Mouse (Mus musculus) midbrain, embryonic 15.5 days (tissue): ENCODE results near the gene Pik3ap1. TPM values are rescaled to one million over a fixed set of nuclear protein-coding genes. Genes with fewer than 3 reads are reported as not detected.
A peak's percentile ranks its signal among the peaks of the same experiment; 100 is the strongest.

Experiments
- ATAC-seq: fragments of 200-750 bp; cut with Nextera tagmentation; replicated peaks from 2 replicates; pipeline ENCODE4 v1.8.0; 2017; ENCODE audit warnings: moderate TSS enrichment
- H3K27ac ChIP-seq: fragments of 300-500 bp; sonication (generic); 2 replicates; pipeline ENCODE4 v1.5.1; 2015; ENCODE audit warnings: mild to moderate bottlenecking, inconsistent platforms
- H3K27me3 ChIP-seq: fragments of 300-500 bp; sonication (generic); replicated peaks from 2 replicates; pipeline ENCODE4 v1.6.1; 2015; ENCODE audit warnings: inconsistent platforms
- H3K36me3 ChIP-seq: fragments of 300-500 bp; sonication (generic); replicated peaks from 2 replicates; pipeline ENCODE4 v1.6.1; 2015; ENCODE audit warnings: inconsistent platforms
- H3K4me1 ChIP-seq: fragments of 300-500 bp; sonication (generic); 2 replicates; pipeline ENCODE4 v1.6.1; 2015; ENCODE audit warnings: inconsistent platforms
- H3K4me2 ChIP-seq: fragments of 300-500 bp; sonication (generic); 2 replicates; pipeline ENCODE4 v1.6.1; 2015; ENCODE audit warnings: inconsistent platforms, mild to moderate bottlenecking, moderate library complexity
- H3K4me3 ChIP-seq: fragments of 300-500 bp; sonication (generic); 2 replicates; pipeline ENCODE4 v1.5.1; 2015; ENCODE audit warnings: mild to moderate bottlenecking, inconsistent platforms
- H3K9ac ChIP-seq: fragments of 300-500 bp; sonication (generic); 2 replicates; pipeline ENCODE4 v1.6.1; 2015; ENCODE audit warnings: mild to moderate bottlenecking, inconsistent platforms
- H3K9me3 ChIP-seq: fragments of 300-500 bp; sonication (generic); 2 replicates; pipeline ENCODE4 v1.6.1; 2016; ENCODE audit warnings: inconsistent platforms
- WGBS: fragments of 180-500 bp; shearing (Covaris S2); methylation state at CpG from one replicate; pipeline ENCODE4 v1.1.7; 2015; ENCODE audit warnings: mixed read lengths; 5-methylcytosine and 5-hydroxymethylcytosine counted together
- polyA plus RNA-seq: library from polyadenylated mRNA; unstranded; fragments of >200 nt; fragmentation: Nextera tagmentation; extraction: Ambion mirVana; gene quantifications from 2 replicates; pipeline ENCODE4 v1.2.1, GENCODE M21; 2015

Gene Pik3ap1
- polyA plus RNA-seq, 1 experiment from 2014 or later: 2.4 TPM

- Histone ChIP-seq H3K4me3 (no peak overlapping the region), H3K9ac (no peak overlapping the region), H3K4me2 (no peak overlapping the region), H3K9me3 (no peaks in the 10 kb centered on the region), H3K27ac (no peak overlapping the region), H3K4me1 (peaks cover 8% of the 10 kb centered on the region; the same call in 1 of the 2 replicates), H3K27me3 (no peaks in the 10 kb centered on the region), H3K36me3 (no peaks in the 10 kb centered on the region)
- 85% methylated on average over 7 of the region's 7 CpGs for WGBS
- ATAC-seq: no peak
Measured at GRCm38 (mm10) chr19:41287224-41287623, 97.7 kb downstream of the Pik3ap1 start.

GRCm38 (mm10) chr19:41284515-41284914 is 100.4 kb downstream of the Pik3ap1 start:
- Histone ChIP-seq H3K4me3 (no peak overlapping the region), H3K4me1 (peaks cover 8% of the 10 kb centered on the region; the same call in 1 of the 2 replicates), H3K36me3 (no peaks in the 10 kb centered on the region), H3K27me3 (no peaks in the 10 kb centered on the region), H3K9me3 (no peaks in the 10 kb centered on the region), H3K27ac (no peak overlapping the region), H3K4me2 (no peak overlapping the region), H3K9ac (no peak overlapping the region)
- 54% methylated on average over 6 of the region's 6 CpGs for WGBS
- ATAC-seq: no peak

- H3K4me1 ChIP-seq: peaks cover 8% of the 10 kb centered on the region; the same call in 1 of the 2 replicates
- H3K27me3 ChIP-seq: no peaks in the 10 kb centered on the region
- H3K27ac ChIP-seq: no peak overlapping the region
- no peak overlapping the region for H3K4me3 ChIP-seq
- no peaks in the 10 kb centered on the region for H3K9me3 ChIP-seq
- no peak overlapping the region for H3K9ac ChIP-seq
- ATAC-seq: no peak
- H3K4me2 ChIP-seq: no peak overlapping the region
- no peaks in the 10 kb centered on the region for H3K36me3 ChIP-seq
- WGBS: 83% methylated on average over 5 of the region's 5 CpGs
Measured at GRCm38 (mm10) chr19:41282718-41283117, 102.2 kb downstream of the Pik3ap1 start.

- Histone ChIP-seq H3K4me2 (no peak overlapping the region), H3K27me3 (no peaks in the 10 kb centered on the region), H3K36me3 (no peaks in the 10 kb centered on the region), H3K9me3 (no peaks in the 10 kb centered on the region), H3K4me3 (no peak overlapping the region), H3K4me1 (peaks cover 8% of the 10 kb centered on the region; the same call in 1 of the 2 replicates), H3K27ac (no peak overlapping the region), H3K9ac (no peak overlapping the region)
- WGBS: 87% methylated on average over 4 of the region's 4 CpGs
- no peak for ATAC-seq
Measured at GRCm38 (mm10) chr19:41282216-41282615, 102.7 kb downstream of the Pik3ap1 start.

GRCm38 (mm10) chr19:41279724-41280244 is 105.1 kb downstream of the Pik3ap1 start:
- H3K4me1 ChIP-seq: peaks cover 8% of the 10 kb centered on the region; the same call in 1 of the 2 replicates
- no peak overlapping the region for H3K27ac ChIP-seq
- no peaks in the 10 kb centered on the region for H3K9me3 ChIP-seq
- H3K4me3 ChIP-seq: no peak overlapping the region
- no peak overlapping the region for H3K4me2 ChIP-seq
- H3K9ac ChIP-seq: no peak overlapping the region
- no peak for ATAC-seq
- 61% methylated on average over 8 of the region's 8 CpGs for WGBS
- no peaks in the 10 kb centered on the region for H3K36me3 ChIP-seq
- no peaks in the 10 kb centered on the region for H3K27me3 ChIP-seq

- Histone ChIP-seq H3K4me3 (no peak overlapping the region), H3K4me2 (no peak overlapping the region), H3K36me3 (no peaks in the 10 kb centered on the region), H3K9me3 (no peaks in the 10 kb centered on the region), H3K9ac (no peak overlapping the region), H3K4me1 (0 out of 2 replicates have a peak, but pooled peaks cover 3% of the 10 kb centered on the region), H3K27ac (no peak overlapping the region), H3K27me3 (no peaks in the 10 kb centered on the region)
- ATAC-seq: no peak
- WGBS: 82% methylated on average over 7 of the region's 7 CpGs
Measured at GRCm38 (mm10) chr19:41278606-41279005, 106.3 kb downstream of the Pik3ap1 start.

GRCm38 (mm10) chr19:41275588-41275987 is 109.3 kb downstream of the Pik3ap1 start:
- Histone ChIP-seq H3K9me3 (no peaks in the 10 kb centered on the region), H3K4me1 (no peaks in the 10 kb centered on the region), H3K27me3 (no peaks in the 10 kb centered on the region), H3K27ac (no peak overlapping the region), H3K4me3 (no peak overlapping the region), H3K9ac (no peak overlapping the region), H3K36me3 (no peaks in the 10 kb centered on the region), H3K4me2 (no peak overlapping the region)
- WGBS: 53% methylated on average over 3 of the region's 3 CpGs
- ATAC-seq: no peak

- 63% methylated on average over 7 of the region's 7 CpGs for WGBS
Measured at GRCm38 (mm10) chr19:41270906-41271305, 114.0 kb downstream of the Pik3ap1 start.

GRCm38 (mm10) chr19:41270151-41270727 is 114.7 kb downstream of the Pik3ap1 start:
- no peak overlapping the region for H3K9ac ChIP-seq
- no peaks in the 10 kb centered on the region for H3K9me3 ChIP-seq
- no peak for ATAC-seq
- H3K27me3 ChIP-seq: no peaks in the 10 kb centered on the region
- H3K4me2 ChIP-seq: no peak overlapping the region
- H3K4me1 ChIP-seq: no peaks in the 10 kb centered on the region
- WGBS: 54% methylated on average over 9 of the region's 9 CpGs
- no peak overlapping the region for H3K4me3 ChIP-seq
- H3K27ac ChIP-seq: no peak overlapping the region
- no peaks in the 10 kb centered on the region for H3K36me3 ChIP-seq

More at GRCm38 (mm10) chr19:41270906-41271305, 114.0 kb downstream of the Pik3ap1 start:
- Histone ChIP-seq H3K4me3 (no peak overlapping the region), H3K27ac (no peak overlapping the region), H3K4me1 (no peaks in the 10 kb centered on the region), H3K9ac (no peak overlapping the region), H3K9me3 (no peaks in the 10 kb centered on the region), H3K36me3 (no peaks in the 10 kb centered on the region), H3K4me2 (no peak overlapping the region), H3K27me3 (no peaks in the 10 kb centered on the region)
- ATAC-seq: no peak

- Histone ChIP-seq H3K4me3 (no peak overlapping the region), H3K4me2 (no peak overlapping the region), H3K27me3 (no peaks in the 10 kb centered on the region), H3K9me3 (no peaks in the 10 kb centered on the region), H3K36me3 (no peaks in the 10 kb centered on the region), H3K27ac (no peak overlapping the region), H3K9ac (no peak overlapping the region), H3K4me1 (peaks cover 22% of the 10 kb centered on the region)
- WGBS: 62% methylated on average over 8 of the region's 8 CpGs
- ATAC-seq: no peak
Measured at GRCm38 (mm10) chr19:41266251-41266901, 118.5 kb downstream of the Pik3ap1 start.

GRCm38 (mm10) chr19:41264331-41264799 is 120.5 kb downstream of the Pik3ap1 start:
- peaks cover 40% of the 10 kb centered on the region for H3K4me1 ChIP-seq
- peak overlapping the region; percentile 93 for H3K27ac ChIP-seq
- ATAC-seq: peak; percentile 8; the same call in 1 of the 2 replicates
- no peaks in the 10 kb centered on the region for H3K36me3 ChIP-seq
- H3K9me3 ChIP-seq: no peaks in the 10 kb centered on the region
- H3K4me2 ChIP-seq: peak overlapping the region; percentile 67
- H3K4me3 ChIP-seq: peak overlapping the region; percentile 87
- no peaks in the 10 kb centered on the region for H3K27me3 ChIP-seq
- WGBS: 40% methylated on average over 13 of the region's 13 CpGs
- peak overlapping the region; percentile 65 for H3K9ac ChIP-seq

GRCm38 (mm10) chr19:41263630-41264295 is 121.1 kb downstream of the Pik3ap1 start, which contains the start of gene Tm9sf3:
Gene Tm9sf3 (minus strand): TSS chr19:41263997.
- peak; percentile 97 for ATAC-seq
- Histone ChIP-seq H3K27me3 (no peaks in the 10 kb centered on the region), H3K4me2 (peak within 1 kb of the TSS; percentile 67), H3K27ac (peak within 1 kb of the TSS; percentile 93), H3K4me1 (peaks cover 44% of the 10 kb centered on the region), H3K4me3 (peak within 1 kb of the TSS; percentile 87), H3K9me3 (no peaks in the 10 kb centered on the region), H3K36me3 (no peaks in the 10 kb centered on the region), H3K9ac (peak within 1 kb of the TSS; percentile 65)
- under 1% methylated on average over 91 of the region's 98 CpGs for WGBS
